Mouse (Mus musculus): ENCODE results near the gene Sparcl1. TPM values are rescaled to one million over a fixed set of nuclear protein-coding genes. Genes with fewer than 3 reads are reported as not detected.

Gene Sparcl1
- polyA plus RNA-seq, 1 experiment = 3.8 TPM

GRCm38 (mm10) chr5:104124016-104124658, 10.6 kb upstream of the Sparcl1 start:
- no peak for TF ChIP-seq CTCF (IDR thresholded peaks at IDR 0.05; ENCODE audit: control insufficient read depth, insufficient read depth, low read length)
- TF ChIP-seq POLR2A (IDR thresholded peaks at IDR 0.05; ENCODE audit: borderline replicate concordance, control insufficient read depth, low read depth, low read length) = no peak
- Histone ChIP-seq H3K27ac (ENCODE audit: control insufficient read depth, insufficient read depth, low read depth, low read length, poor library complexity) (no peak overlapping the region), H3K4me3 (replicated peaks; ENCODE audit: control insufficient read depth, low read depth, low read length) (no peak overlapping the region), H3K4me1 (ENCODE audit: control insufficient read depth, insufficient read depth, low read length) (no peaks in the 10 kb centered on the region)
- WGBS = 65% methylated on average over 6 of the region's 6 CpGs

- Histone ChIP-seq H3K27ac (ENCODE audit: control insufficient read depth, insufficient read depth, low read depth, low read length, poor library complexity) (no peak overlapping the region), H3K4me3 (replicated peaks; ENCODE audit: control insufficient read depth, low read depth, low read length) (no peak overlapping the region), H3K4me1 (ENCODE audit: control insufficient read depth, insufficient read depth, low read length) (no peaks in the 10 kb centered on the region)
- no peak for TF ChIP-seq POLR2A (IDR thresholded peaks at IDR 0.05; ENCODE audit: borderline replicate concordance, control insufficient read depth, low read depth, low read length)
- TF ChIP-seq CTCF (IDR thresholded peaks at IDR 0.05; ENCODE audit: control insufficient read depth, insufficient read depth, low read length) = no peak
- 81% methylated on average over 4 of the region's 4 CpGs for WGBS
These were observed 2.4 kb upstream of the Sparcl1 start for GRCm38 (mm10) chr5:104115890-104116289.

- TF ChIP-seq POLR2A (IDR thresholded peaks at IDR 0.05; ENCODE audit: borderline replicate concordance, control insufficient read depth, low read depth, low read length) (no peak), CTCF (IDR thresholded peaks at IDR 0.05; ENCODE audit: control insufficient read depth, insufficient read depth, low read length) (no peak)
- Histone ChIP-seq H3K4me1 (ENCODE audit: control insufficient read depth, insufficient read depth, low read length) (no peaks in the 10 kb centered on the region), H3K27ac (ENCODE audit: control insufficient read depth, insufficient read depth, low read depth, low read length, poor library complexity) (no peak overlapping the region), H3K4me3 (replicated peaks; ENCODE audit: control insufficient read depth, low read depth, low read length) (no peak overlapping the region)
- 69% methylated on average over 14 of the region's 14 CpGs for WGBS
These were observed 1.6 kb upstream of the Sparcl1 start for GRCm38 (mm10) chr5:104115118-104115517.

- no peak overlapping the region for H3K4me3 ChIP-seq (replicated peaks; ENCODE audit: control insufficient read depth, low read depth, low read length)
- H3K27ac ChIP-seq (ENCODE audit: control insufficient read depth, insufficient read depth, low read depth, low read length, poor library complexity) = no peak overlapping the region
- TF ChIP-seq CTCF (IDR thresholded peaks at IDR 0.05; ENCODE audit: control insufficient read depth, insufficient read depth, low read length) = no peak
- TF ChIP-seq POLR2A (IDR thresholded peaks at IDR 0.05; ENCODE audit: borderline replicate concordance, control insufficient read depth, low read depth, low read length) = no peak
- no peaks in the 10 kb centered on the region for H3K4me1 ChIP-seq (ENCODE audit: control insufficient read depth, insufficient read depth, low read length)
- WGBS = 4% methylated on average over 5 of the region's 5 CpGs
These were observed 1.0 kb downstream of the Sparcl1 start for GRCm38 (mm10) chr5:104112511-104112910.

GRCm38 (mm10) chr5:104112016-104112415, 1.5 kb downstream of the Sparcl1 start:
- no peak overlapping the region for H3K4me3 ChIP-seq (replicated peaks; ENCODE audit: control insufficient read depth, low read depth, low read length)
- TF ChIP-seq POLR2A (IDR thresholded peaks at IDR 0.05; ENCODE audit: borderline replicate concordance, control insufficient read depth, low read depth, low read length) (no peak), CTCF (IDR thresholded peaks at IDR 0.05; ENCODE audit: control insufficient read depth, insufficient read depth, low read length) (no peak)
- H3K4me1 ChIP-seq (ENCODE audit: control insufficient read depth, insufficient read depth, low read length) = no peaks in the 10 kb centered on the region
- 11% methylated on average over 9 of the region's 9 CpGs for WGBS
- no peak overlapping the region for H3K27ac ChIP-seq (ENCODE audit: control insufficient read depth, insufficient read depth, low read depth, low read length, poor library complexity)

- TF ChIP-seq POLR2A (IDR thresholded peaks at IDR 0.05; ENCODE audit: borderline replicate concordance, control insufficient read depth, low read depth, low read length) (no peak), CTCF (IDR thresholded peaks at IDR 0.05; ENCODE audit: control insufficient read depth, insufficient read depth, low read length) (no peak)
- 59% methylated on average over 9 of the region's 9 CpGs for WGBS
- H3K4me1 ChIP-seq (ENCODE audit: control insufficient read depth, insufficient read depth, low read length) = no peaks in the 10 kb centered on the region
- H3K27ac ChIP-seq (ENCODE audit: control insufficient read depth, insufficient read depth, low read depth, low read length, poor library complexity) = no peak overlapping the region
- no peak overlapping the region for H3K4me3 ChIP-seq (replicated peaks; ENCODE audit: control insufficient read depth, low read depth, low read length)
These were observed 3.2 kb downstream of the Sparcl1 start for GRCm38 (mm10) chr5:104110171-104110920.

GRCm38 (mm10) chr5:104109516-104109915, 4.0 kb downstream of the Sparcl1 start:
- WGBS = 61% methylated on average over 3 of the region's 3 CpGs
- Histone ChIP-seq H3K27ac (ENCODE audit: control insufficient read depth, insufficient read depth, low read depth, low read length, poor library complexity) (no peak overlapping the region), H3K4me1 (ENCODE audit: control insufficient read depth, insufficient read depth, low read length) (no peaks in the 10 kb centered on the region), H3K4me3 (replicated peaks; ENCODE audit: control insufficient read depth, low read depth, low read length) (no peak overlapping the region)
- TF ChIP-seq POLR2A (IDR thresholded peaks at IDR 0.05; ENCODE audit: borderline replicate concordance, control insufficient read depth, low read depth, low read length) = no peak
- TF ChIP-seq CTCF (IDR thresholded peaks at IDR 0.05; ENCODE audit: control insufficient read depth, insufficient read depth, low read length) = no peak

- Histone ChIP-seq H3K4me1 (ENCODE audit: control insufficient read depth, insufficient read depth, low read length) (no peaks in the 10 kb centered on the region), H3K4me3 (replicated peaks; ENCODE audit: control insufficient read depth, low read depth, low read length) (no peak overlapping the region), H3K27ac (ENCODE audit: control insufficient read depth, insufficient read depth, low read depth, low read length, poor library complexity) (no peak overlapping the region)
- TF ChIP-seq CTCF (IDR thresholded peaks at IDR 0.05; ENCODE audit: control insufficient read depth, insufficient read depth, low read length) (no peak), POLR2A (IDR thresholded peaks at IDR 0.05; ENCODE audit: borderline replicate concordance, control insufficient read depth, low read depth, low read length) (no peak)
- WGBS = 28% methylated on average over 18 of the region's 18 CpGs
These were observed 4.6 kb downstream of the Sparcl1 start for GRCm38 (mm10) chr5:104108879-104109369.
